Mouse (Mus musculus) thymus, postnatal 10 days (tissue): ENCODE measurements at regions not wholly inside any gene's neighbourhood (a gene's known extent, or its start where the extent isn't known, plus 50 kb on each side); places are given as distances from the start of the nearest gene placed in this dataset.

Source experiments
- DNase-seq, 2 experiments: peaks; one replicate each; pipeline ENCODE4 v3.0.0; 2021; ENCODE audit warnings: low spot score in 2 of 2

DNA sequence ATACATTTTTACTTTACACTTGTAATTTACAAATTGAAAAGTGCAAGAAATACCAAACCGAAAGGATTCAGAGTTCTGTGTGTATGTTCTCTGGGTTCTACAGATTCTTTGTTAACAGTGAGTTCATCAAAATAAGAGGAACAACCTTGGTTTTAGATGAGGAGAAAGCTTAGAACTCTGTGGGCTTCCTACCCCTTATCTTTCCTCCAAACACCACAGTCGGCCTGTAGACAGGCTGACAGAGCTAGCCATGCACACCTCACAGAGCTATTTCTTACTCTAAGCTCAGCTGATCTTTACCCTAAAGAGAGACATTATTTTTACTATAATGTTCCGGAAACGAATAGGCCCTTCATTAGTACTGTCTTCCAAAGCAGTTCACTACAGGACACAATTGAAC lies 67.7 kb upstream of the Zdhhc17 start:
- no peak for DNase-seq

DNA sequence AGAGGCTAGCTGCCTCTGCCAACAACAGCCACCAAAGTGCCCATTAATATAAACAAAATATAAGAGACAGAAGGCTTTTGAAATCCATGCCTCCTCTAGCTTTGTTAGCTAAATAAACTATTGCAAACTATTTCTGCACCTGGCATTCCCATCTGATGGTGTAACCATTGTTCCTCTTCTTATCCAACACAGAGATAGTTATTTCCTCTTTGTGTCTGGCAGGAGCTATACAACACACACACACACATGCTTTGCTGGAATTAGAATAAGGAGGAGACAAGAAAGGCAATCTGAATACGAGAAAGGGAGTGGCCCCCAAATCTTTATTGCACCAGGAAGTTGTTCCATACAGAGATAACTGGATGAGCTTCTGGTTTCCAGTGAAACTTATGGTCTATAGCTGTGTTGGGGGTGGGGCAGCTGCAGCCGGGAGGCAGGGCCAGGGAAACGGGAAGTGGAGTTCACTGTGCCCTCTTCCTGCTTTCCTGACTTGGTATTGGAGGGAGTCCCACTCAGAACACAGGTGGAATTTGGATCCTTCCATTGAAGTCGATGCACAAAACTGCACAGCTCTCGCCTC lies 64.0 kb upstream of the Zdhhc17 start:
- DNase-seq = no peak

DNA sequence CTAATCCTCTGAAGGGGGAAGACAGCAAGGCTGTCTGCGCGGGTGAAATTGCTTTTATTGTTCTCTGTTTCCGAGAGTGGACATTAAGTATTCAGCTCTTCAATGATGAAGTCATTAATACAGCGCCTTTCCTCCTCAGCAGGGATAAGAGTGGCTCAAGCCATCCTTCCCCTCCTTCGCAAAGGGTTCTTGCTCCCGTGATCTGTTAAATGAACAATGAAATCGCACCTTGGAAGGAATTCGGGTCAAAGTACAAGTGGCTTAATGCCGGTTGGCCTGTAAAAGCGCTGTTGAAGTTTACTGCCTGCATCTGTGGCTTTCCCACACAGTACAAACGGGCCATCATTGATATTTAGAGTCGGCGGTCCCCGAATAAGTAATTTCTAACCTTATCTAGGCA lies 63.3 kb upstream of the Zdhhc17 start:
- DNase-seq = no peak

DNA sequence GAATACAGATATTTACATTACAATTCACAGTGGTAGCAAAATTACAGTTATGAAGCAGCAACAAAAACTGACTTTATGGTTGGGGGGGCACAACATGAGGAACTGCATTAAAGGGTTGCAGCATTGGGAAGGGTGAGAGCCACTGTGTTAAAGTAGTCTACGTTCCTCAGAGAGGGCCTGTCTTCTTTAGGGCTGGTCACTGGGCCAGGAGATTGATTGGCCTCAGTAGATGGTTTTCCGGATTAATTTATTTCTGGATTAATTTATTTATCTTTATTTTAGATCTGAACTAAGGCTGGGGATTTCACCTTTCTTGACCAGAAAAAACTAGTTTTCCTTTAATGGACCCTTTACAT lies 62.6 kb upstream of the Zdhhc17 start:
- no peak for DNase-seq

DNA sequence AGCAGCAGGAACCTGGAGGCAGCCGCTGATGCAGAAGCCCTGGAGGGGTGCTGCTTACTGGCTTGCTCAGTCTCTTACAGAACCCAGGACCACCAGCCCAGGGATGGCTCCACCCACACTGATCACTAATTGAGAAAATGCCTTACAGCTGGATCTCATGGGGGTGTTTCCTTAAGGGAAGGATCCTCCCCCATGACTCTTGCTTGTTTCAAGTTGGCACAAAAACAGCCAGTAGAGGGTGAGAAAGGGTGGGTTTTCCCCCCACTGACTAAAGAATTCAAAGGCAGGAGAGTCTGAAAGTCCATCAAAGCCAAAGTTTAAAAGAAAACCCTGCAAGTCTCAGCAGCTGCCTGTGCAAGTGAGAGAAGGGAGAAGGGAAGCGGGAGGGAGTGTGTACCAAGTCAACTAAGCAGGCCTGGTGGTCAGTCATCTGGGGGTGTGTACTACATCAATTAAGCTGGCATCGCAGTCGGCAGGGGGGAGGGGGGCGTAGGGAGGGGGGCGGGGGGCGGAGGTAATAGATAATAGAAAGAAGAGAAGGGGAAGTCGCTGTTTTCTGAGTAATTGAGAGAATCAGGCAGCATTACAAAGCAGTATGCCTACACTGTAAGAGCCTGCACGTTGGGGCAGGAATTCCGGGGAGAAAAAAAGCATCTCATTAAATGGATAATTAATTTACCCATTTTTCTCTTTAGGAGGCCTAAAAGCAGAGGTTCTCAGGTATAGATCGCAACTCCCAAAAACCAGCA lies 62.0 kb upstream of the Zdhhc17 start:
- no peak for DNase-seq

DNA sequence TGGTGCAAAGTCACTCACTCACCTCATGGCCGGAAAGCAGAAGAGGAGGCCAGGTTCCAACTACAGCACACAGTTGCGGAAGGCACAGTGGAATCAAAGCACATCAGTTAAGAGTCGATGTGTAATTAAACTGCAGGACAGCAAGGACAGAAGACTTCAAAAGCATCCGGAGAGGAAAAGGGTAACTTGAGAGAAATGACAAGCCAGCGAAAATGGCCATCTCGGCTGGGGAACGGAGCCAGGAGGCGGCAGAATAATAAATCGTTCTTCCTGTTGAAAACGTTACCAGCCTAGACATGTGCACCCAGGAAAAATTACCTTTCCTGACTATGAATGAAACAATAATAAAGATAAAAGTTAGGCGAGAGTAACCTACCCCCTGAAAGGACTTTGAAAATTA lies 56.2 kb upstream of the Zdhhc17 start:
- no peak for DNase-seq

DNA sequence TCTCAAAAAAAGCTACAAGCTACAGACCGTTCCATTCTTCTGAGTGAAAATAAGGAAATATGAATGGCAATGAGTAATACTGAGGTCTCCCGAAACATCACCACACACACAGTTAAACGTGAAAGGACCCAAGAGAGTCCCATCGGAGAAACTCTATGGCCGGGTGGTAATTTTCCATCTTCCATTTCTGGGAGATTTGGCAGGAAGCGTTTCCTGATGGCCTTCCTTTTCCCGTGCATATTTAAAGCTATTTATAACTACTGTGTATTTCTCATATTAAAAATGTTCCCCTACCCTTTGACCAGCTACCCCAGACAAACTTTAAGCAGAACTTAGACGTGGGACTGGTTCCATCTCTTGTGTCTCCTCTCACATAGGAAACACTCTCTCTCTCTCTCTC lies 50.7 kb upstream of the Zdhhc17 start:
- no peak for DNase-seq
